Mouse (Mus musculus) neural tube, embryonic 13.5 days (tissue): ENCODE results near the gene Tktl2. TPM values are rescaled to one million over a fixed set of nuclear protein-coding genes. Genes with fewer than 3 reads are reported as not detected.

Experiments used
- ATAC-seq: fragments of 200-750 bp; cut with Nextera tagmentation; 2 replicates; pipeline ENCODE4 v1.8.0; 2017; ENCODE audit warnings: low read depth, mild to moderate bottlenecking, moderate TSS enrichment, moderate library complexity
- H3K27ac ChIP-seq: fragments of 300-500 bp; sonication (generic); replicated peaks from 2 replicates; pipeline ENCODE4 v1.5.1; 2015; ENCODE audit warnings: moderate library complexity, mild to moderate bottlenecking, inconsistent platforms
- H3K27me3 ChIP-seq: fragments of 300-500 bp; sonication (generic); 2 replicates; pipeline ENCODE4 v1.6.1; 2015; ENCODE audit warnings: mild to moderate bottlenecking, inconsistent platforms
- H3K36me3 ChIP-seq: fragments of 300-500 bp; sonication (generic); 2 replicates; pipeline ENCODE4 v1.6.1; 2015; ENCODE audit warnings: mild to moderate bottlenecking, inconsistent platforms
- H3K4me1 ChIP-seq: fragments of 300-500 bp; sonication (generic); replicated peaks from 2 replicates; pipeline ENCODE4 v1.6.1; 2015; ENCODE audit warnings: inconsistent platforms
- H3K4me2 ChIP-seq: fragments of 300-500 bp; sonication (generic); 2 replicates; pipeline ENCODE4 v1.6.1; 2015; ENCODE audit warnings: inconsistent platforms, mild to moderate bottlenecking, moderate library complexity
- H3K4me3 ChIP-seq: fragments of 300-500 bp; sonication (generic); 2 replicates; pipeline ENCODE4 v1.5.1; 2015; ENCODE audit warnings: mild to moderate bottlenecking, inconsistent platforms
- H3K9ac ChIP-seq: fragments of 300-500 bp; sonication (generic); 2 replicates; pipeline ENCODE4 v1.6.1; 2015; ENCODE audit warnings: moderate library complexity, mild to moderate bottlenecking, inconsistent platforms
- H3K9me3 ChIP-seq: fragments of 300-500 bp; sonication (generic); 2 replicates; pipeline ENCODE4 v1.6.1; 2016; ENCODE audit warnings: inconsistent platforms
- WGBS: fragments of 180-500 bp; shearing (Covaris S2); methylation state at CpG from one replicate; pipeline ENCODE4 v1.1.7; 2015; 5-methylcytosine and 5-hydroxymethylcytosine counted together
- polyA plus RNA-seq: library from polyadenylated mRNA; unstranded; fragments of >200 nt; fragmentation: Nextera tagmentation; extraction: Ambion mirVana; gene quantifications from 2 replicates; pipeline ENCODE4 v1.2.1, GENCODE M21; 2015

Gene Tktl2
- not detected in 2 replicates for polyA plus RNA-seq

DNA sequence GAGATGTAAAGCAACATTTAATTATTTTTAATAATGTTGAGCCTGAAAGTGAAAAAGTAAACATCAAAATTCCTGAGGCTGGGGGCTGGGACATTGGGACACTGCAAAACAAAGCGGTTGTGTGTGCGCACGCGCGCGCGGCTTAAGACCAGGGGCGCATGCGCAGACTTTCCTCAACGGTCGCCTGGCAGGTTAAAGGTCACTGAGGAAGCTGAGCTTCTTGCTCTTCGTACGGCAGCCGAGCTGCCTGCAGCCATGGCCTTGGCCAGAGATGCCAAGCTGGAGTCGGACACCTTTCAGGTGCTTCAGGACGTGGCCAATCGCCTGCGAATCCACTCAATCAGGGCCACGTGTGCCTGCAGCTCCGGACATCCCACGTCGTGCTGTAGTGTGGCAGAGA lies at the start of gene Tktl2:
TSS of gene Tktl2 (plus strand) at position 220 of the 400 bp plus-strand sequence.
- ATAC-seq: no peak
- WGBS: 96% methylated on average over 22 of the region's 22 CpGs
- Histone ChIP-seq H3K4me2 (no peak within 1 kb of the TSS), H3K36me3 (no peaks in the 10 kb centered on the region), H3K9ac (no peak within 1 kb of the TSS), H3K27ac (no peak within 1 kb of the TSS), H3K4me1 (no peaks in the 10 kb centered on the region), H3K27me3 (no peaks in the 10 kb centered on the region), H3K4me3 (no peak within 1 kb of the TSS), H3K9me3 (no peaks in the 10 kb centered on the region)

GRCm38 (mm10) chr8:66469821-66470220 lies 41.7 kb upstream of the Tktl2 start:
- Histone ChIP-seq H3K9me3 (no peaks in the 10 kb centered on the region), H3K36me3 (peaks cover 5% of the 10 kb centered on the region), H3K4me1 (no peaks in the 10 kb centered on the region), H3K9ac (no peak overlapping the region), H3K27ac (no peak overlapping the region), H3K27me3 (no peaks in the 10 kb centered on the region), H3K4me3 (no peak overlapping the region), H3K4me2 (no peak overlapping the region)
- no peak for ATAC-seq
- WGBS: 91% methylated on average over 3 of the region's 3 CpGs

GRCm38 (mm10) chr8:66476880-66477279 lies 34.7 kb upstream of the Tktl2 start:
- no peak overlapping the region for H3K4me3 ChIP-seq
- no peak overlapping the region for H3K27ac ChIP-seq
- H3K36me3 ChIP-seq: peaks cover 66% of the 10 kb centered on the region
- H3K9me3 ChIP-seq: no peaks in the 10 kb centered on the region
- no peak for ATAC-seq
- H3K27me3 ChIP-seq: no peaks in the 10 kb centered on the region
- H3K9ac ChIP-seq: no peak overlapping the region
- WGBS: 96% methylated on average over 3 of the region's 3 CpGs
- H3K4me2 ChIP-seq: no peak overlapping the region
- no peaks in the 10 kb centered on the region for H3K4me1 ChIP-seq

GRCm38 (mm10) chr8:66486084-66486763 lies 25.3 kb upstream of the Tktl2 start, which contains the start of gene Tma16:
Gene Tma16 (minus strand): TSS chr8:66486530.
- no peaks in the 10 kb centered on the region for H3K27me3 ChIP-seq
- under 1% methylated on average over 45 of the region's 45 CpGs for WGBS

GRCm38 (mm10) chr8:66488556-66488955 lies 23.0 kb upstream of the Tktl2 start:
- no peak overlapping the region for H3K27ac ChIP-seq
- ATAC-seq: no peak
- H3K36me3 ChIP-seq: peaks cover 3% of the 10 kb centered on the region; the same call in 1 of the 2 replicates
- H3K4me3 ChIP-seq: no peak overlapping the region
- no peak overlapping the region for H3K4me2 ChIP-seq
- no peaks in the 10 kb centered on the region for H3K9me3 ChIP-seq
- no peaks in the 10 kb centered on the region for H3K27me3 ChIP-seq
- WGBS: 50% methylated on average over 3 of the region's 3 CpGs
- H3K4me1 ChIP-seq: peaks cover 14% of the 10 kb centered on the region
- H3K9ac ChIP-seq: no peak overlapping the region

More at GRCm38 (mm10) chr8:66486084-66486763, 25.3 kb upstream of the Tktl2 start, which contains the start of gene Tma16:
- Histone ChIP-seq H3K9me3 (no peaks in the 10 kb centered on the region), H3K4me3 (peak within 1 kb of the TSS; percentile 86), H3K4me1 (peaks cover 14% of the 10 kb centered on the region), H3K36me3 (peaks cover 24% of the 10 kb centered on the region), H3K9ac (peak within 1 kb of the TSS; percentile 90), H3K27ac (peak within 1 kb of the TSS; percentile 81), H3K4me2 (peak within 1 kb of the TSS; percentile 75)
- ATAC-seq: peak; percentile 97

- Histone ChIP-seq H3K27me3 (no peaks in the 10 kb centered on the region), H3K36me3 (no peaks in the 10 kb centered on the region), H3K9me3 (no peaks in the 10 kb centered on the region), H3K9ac (no peak overlapping the region), H3K4me2 (no peak overlapping the region), H3K4me1 (peaks cover 4% of the 10 kb centered on the region), H3K27ac (no peak overlapping the region), H3K4me3 (no peak overlapping the region)
- ATAC-seq: no peak
- 85% methylated on average over 4 of the region's 4 CpGs for WGBS
Measured at GRCm38 (mm10) chr8:66490624-66491023, 20.9 kb upstream of the Tktl2 start.

DNA sequence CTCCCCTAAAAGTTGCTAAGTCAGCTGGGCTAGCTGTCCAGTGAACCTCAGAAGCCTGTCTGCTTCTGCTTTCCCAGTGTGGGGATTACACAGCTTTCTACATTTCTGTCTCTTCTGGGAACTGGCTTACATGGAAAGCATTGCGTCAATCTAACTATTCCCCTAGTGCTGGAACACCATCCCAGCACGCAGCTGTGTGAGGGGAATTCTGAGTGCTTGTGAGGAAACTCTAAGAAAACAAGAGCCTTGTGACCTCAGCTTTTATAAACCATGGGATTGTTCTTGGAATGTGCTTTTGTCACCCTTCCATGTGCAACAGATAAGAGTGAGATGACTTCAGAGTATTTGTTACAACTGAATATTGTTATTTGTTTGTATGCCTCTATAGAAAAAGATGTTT lies 17.1 kb upstream of the Tktl2 start:
- Histone ChIP-seq H3K27me3 (no peaks in the 10 kb centered on the region), H3K9ac (no peak overlapping the region), H3K4me1 (no peaks in the 10 kb centered on the region), H3K4me3 (no peak overlapping the region), H3K36me3 (no peaks in the 10 kb centered on the region), H3K9me3 (no peaks in the 10 kb centered on the region), H3K4me2 (no peak overlapping the region), H3K27ac (no peak overlapping the region)
- 70% methylated on average over 2 of the region's 2 CpGs for whole genome bisulfite sequencing
- no peak for ATAC-seq

GRCm38 (mm10) chr8:66495726-66496125 lies 15.8 kb upstream of the Tktl2 start:
- peak; percentile 82 for ATAC-seq
- Histone ChIP-seq H3K4me3 (no peak overlapping the region), H3K9ac (no peak overlapping the region), H3K27me3 (no peaks in the 10 kb centered on the region), H3K4me2 (no peak overlapping the region), H3K36me3 (no peaks in the 10 kb centered on the region), H3K9me3 (no peaks in the 10 kb centered on the region), H3K27ac (no peak overlapping the region), H3K4me1 (no peaks in the 10 kb centered on the region)
- WGBS: 10% methylated on average over 8 of the region's 8 CpGs

GRCm38 (mm10) chr8:66496998-66497577 lies 14.5 kb upstream of the Tktl2 start:
- no peaks in the 10 kb centered on the region for H3K4me1 ChIP-seq
- peak; percentile 59; the same call in 1 of the 2 replicates for ATAC-seq
- 36% methylated on average over 4 of the region's 4 CpGs for WGBS

GRCm38 (mm10) chr8:66503381-66503780 lies 8.2 kb upstream of the Tktl2 start:
- 71% methylated on average over 2 of the region's 2 CpGs for WGBS

More at GRCm38 (mm10) chr8:66496998-66497577, 14.5 kb upstream of the Tktl2 start:
- Histone ChIP-seq H3K4me2 (no peak overlapping the region), H3K9me3 (no peaks in the 10 kb centered on the region), H3K9ac (no peak overlapping the region), H3K27ac (no peak overlapping the region), H3K4me3 (no peak overlapping the region), H3K36me3 (no peaks in the 10 kb centered on the region), H3K27me3 (no peaks in the 10 kb centered on the region)

DNA sequence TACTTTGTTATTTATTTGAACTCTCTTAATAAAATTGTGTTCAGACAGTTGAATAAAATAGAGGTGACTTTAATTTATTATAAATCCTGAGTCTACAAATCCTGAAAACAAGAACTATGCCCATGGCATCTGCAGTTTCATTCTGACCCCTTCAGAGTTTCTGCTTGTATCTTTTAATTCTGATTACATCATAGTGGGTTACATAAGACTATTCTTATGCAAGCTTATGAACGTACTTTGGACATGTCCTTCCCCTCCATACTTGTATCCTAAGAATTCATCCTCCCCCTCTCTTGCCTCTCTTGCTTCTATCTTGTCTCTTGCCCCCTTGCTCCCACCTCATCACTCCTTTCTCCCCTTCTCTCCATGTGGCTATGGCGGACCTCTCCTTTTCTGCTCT lies 7.6 kb downstream of the Tktl2 start:
- no peaks in the 10 kb centered on the region for H3K4me1 ChIP-seq
- H3K4me3 ChIP-seq: no peak overlapping the region
- no peak overlapping the region for H3K9ac ChIP-seq
- 77% methylated on average over 2 of the region's 2 CpGs for whole genome bisulfite sequencing
- H3K27me3 ChIP-seq: no peaks in the 10 kb centered on the region
- no peaks in the 10 kb centered on the region for H3K9me3 ChIP-seq
- no peak for ATAC-seq
- no peaks in the 10 kb centered on the region for H3K36me3 ChIP-seq
- H3K27ac ChIP-seq: no peak overlapping the region
- H3K4me2 ChIP-seq: no peak overlapping the region

More at GRCm38 (mm10) chr8:66503381-66503780, 8.2 kb upstream of the Tktl2 start:
- Histone ChIP-seq H3K4me3 (no peak overlapping the region), H3K27me3 (no peaks in the 10 kb centered on the region), H3K36me3 (no peaks in the 10 kb centered on the region), H3K4me2 (no peak overlapping the region), H3K9ac (no peak overlapping the region), H3K27ac (no peak overlapping the region), H3K9me3 (no peaks in the 10 kb centered on the region), H3K4me1 (no peaks in the 10 kb centered on the region)
- ATAC-seq: no peak

DNA sequence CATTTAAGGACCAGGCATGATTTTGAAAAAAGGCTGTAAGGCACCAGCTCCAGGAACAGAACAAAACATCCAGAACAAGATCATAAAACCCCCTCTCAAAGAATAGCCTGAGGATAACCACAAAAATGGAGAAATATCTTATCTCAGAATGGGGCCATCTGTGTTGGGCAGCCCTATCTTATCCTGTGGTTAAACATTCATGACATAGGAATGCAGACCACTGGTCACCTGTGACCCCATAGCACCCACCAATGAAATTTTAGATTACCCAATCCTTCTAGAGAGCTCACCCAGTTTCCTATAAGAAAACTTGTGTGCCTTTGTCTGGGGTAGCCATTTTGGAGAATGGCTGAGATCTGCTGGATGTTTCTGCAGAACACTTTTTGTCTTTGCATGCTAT lies 9.0 kb downstream of the Tktl2 start:
- H3K4me2 ChIP-seq: no peak overlapping the region
- no peak overlapping the region for H3K9ac ChIP-seq
- H3K4me3 ChIP-seq: no peak overlapping the region
- no peaks in the 10 kb centered on the region for H3K27me3 ChIP-seq
- H3K27ac ChIP-seq: no peak overlapping the region
- no peak for ATAC-seq
- no peaks in the 10 kb centered on the region for H3K4me1 ChIP-seq
- H3K36me3 ChIP-seq: no peaks in the 10 kb centered on the region
- H3K9me3 ChIP-seq: no peaks in the 10 kb centered on the region
